Mouse (Mus musculus): ENCODE results near the gene Gpr146. TPM values are rescaled to one million over a fixed set of nuclear protein-coding genes. Genes with fewer than 3 reads are reported as not detected.
A peak's percentile ranks its signal among the peaks of the same experiment; 100 is the strongest.

The Gpr146 gene
- polyA plus RNA-seq, 1 experiment from 2014 or later: 1.8 TPM

GRCm38 (mm10) chr5:139427989-139428388 is 50.5 kb downstream of the Gpr146 start:
- Histone ChIP-seq H3K27ac (ENCODE audit: low read length) (no peak overlapping the region), H3K9ac (replicated peaks; ENCODE audit: low read depth, low read length) (no peak overlapping the region), H3K9me3 (ENCODE audit: control insufficient read depth, low read length) (no peaks in the 10 kb centered on the region), H3K27me3 (replicated peaks; ENCODE audit: control insufficient read depth, insufficient read depth, low read length) (no peaks in the 10 kb centered on the region), H3K4me1 (replicated peaks; ENCODE audit: control insufficient read depth, insufficient read depth, low read length) (peaks cover 50% of the 10 kb centered on the region), H3K4me2 (ENCODE audit: low read length) (no peak overlapping the region), H3K36me3 (ENCODE audit: control insufficient read depth, insufficient read depth) (no peaks in the 10 kb centered on the region), H3K4me3 (replicated peaks; ENCODE audit: low read length) (no peak overlapping the region)
- no peak for ATAC-seq
- 57% methylated on average over 9 of the region's 9 CpGs for WGBS

- H3K4me1 ChIP-seq (replicated peaks; ENCODE audit: control insufficient read depth, insufficient read depth, low read length): peaks cover 54% of the 10 kb centered on the region
- H3K27ac ChIP-seq (ENCODE audit: low read length): peak overlapping the region; percentile 17; the same call in 1 of the 2 replicates
- H3K9ac ChIP-seq (replicated peaks; ENCODE audit: low read depth, low read length): 0 out of 2 replicates have a peak overlapping the region, but pooled peaks have one; percentile 15
- H3K4me2 ChIP-seq (ENCODE audit: low read length): no peak overlapping the region
- no peaks in the 10 kb centered on the region for H3K36me3 ChIP-seq (ENCODE audit: control insufficient read depth, insufficient read depth)
- no peaks in the 10 kb centered on the region for H3K9me3 ChIP-seq (ENCODE audit: control insufficient read depth, low read length)
- 23% methylated on average over 11 of the region's 12 CpGs for WGBS
- no peak overlapping the region for H3K4me3 ChIP-seq (replicated peaks; ENCODE audit: low read length)
- peak; percentile 23 for ATAC-seq
- no peaks in the 10 kb centered on the region for H3K27me3 ChIP-seq (replicated peaks; ENCODE audit: control insufficient read depth, insufficient read depth, low read length)
These were observed 52.4 kb downstream of the Gpr146 start for GRCm38 (mm10) chr5:139429818-139430341.

- H3K27ac ChIP-seq (ENCODE audit: low read length): no peak overlapping the region
- no peak overlapping the region for H3K9ac ChIP-seq (replicated peaks; ENCODE audit: low read depth, low read length)
- H3K4me1 ChIP-seq (replicated peaks; ENCODE audit: control insufficient read depth, insufficient read depth, low read length): peaks cover 66% of the 10 kb centered on the region
- 14% methylated on average over 6 of the region's 6 CpGs for WGBS
- no peak for ATAC-seq
- H3K27me3 ChIP-seq (replicated peaks; ENCODE audit: control insufficient read depth, insufficient read depth, low read length): no peaks in the 10 kb centered on the region
- no peaks in the 10 kb centered on the region for H3K9me3 ChIP-seq (ENCODE audit: control insufficient read depth, low read length)
- H3K4me2 ChIP-seq (ENCODE audit: low read length): no peak overlapping the region
- H3K4me3 ChIP-seq (replicated peaks; ENCODE audit: low read length): no peak overlapping the region
- H3K36me3 ChIP-seq (ENCODE audit: control insufficient read depth, insufficient read depth): no peaks in the 10 kb centered on the region
These were observed 54.8 kb downstream of the Gpr146 start for GRCm38 (mm10) chr5:139432333-139432732.

- no peaks in the 10 kb centered on the region for H3K9me3 ChIP-seq (ENCODE audit: control insufficient read depth, low read length)
- H3K27ac ChIP-seq (ENCODE audit: low read length): no peak overlapping the region
- ATAC-seq: no peak
- H3K9ac ChIP-seq (replicated peaks; ENCODE audit: low read depth, low read length): no peak overlapping the region
- H3K36me3 ChIP-seq (ENCODE audit: control insufficient read depth, insufficient read depth): no peaks in the 10 kb centered on the region
- no peak overlapping the region for H3K4me2 ChIP-seq (ENCODE audit: low read length)
- 39% methylated on average over 7 of the region's 7 CpGs for WGBS
- H3K4me1 ChIP-seq (replicated peaks; ENCODE audit: control insufficient read depth, insufficient read depth, low read length): peaks cover 64% of the 10 kb centered on the region
- H3K4me3 ChIP-seq (replicated peaks; ENCODE audit: low read length): no peak overlapping the region
- H3K27me3 ChIP-seq (replicated peaks; ENCODE audit: control insufficient read depth, insufficient read depth, low read length): no peaks in the 10 kb centered on the region
These were observed 55.4 kb downstream of the Gpr146 start for GRCm38 (mm10) chr5:139432747-139433508.

- 73% methylated on average over 9 of the region's 9 CpGs for WGBS
- peaks cover 65% of the 10 kb centered on the region for H3K4me1 ChIP-seq (replicated peaks; ENCODE audit: control insufficient read depth, insufficient read depth, low read length)
- no peak overlapping the region for H3K9ac ChIP-seq (replicated peaks; ENCODE audit: low read depth, low read length)
- H3K9me3 ChIP-seq (ENCODE audit: control insufficient read depth, low read length): no peaks in the 10 kb centered on the region
- no peak for ATAC-seq
- no peak overlapping the region for H3K4me2 ChIP-seq (ENCODE audit: low read length)
- peak overlapping the region; percentile 9; the same call in 1 of the 2 replicates for H3K27ac ChIP-seq (ENCODE audit: low read length)
- H3K27me3 ChIP-seq (replicated peaks; ENCODE audit: control insufficient read depth, insufficient read depth, low read length): no peaks in the 10 kb centered on the region
- no peak overlapping the region for H3K4me3 ChIP-seq (replicated peaks; ENCODE audit: low read length)
- no peaks in the 10 kb centered on the region for H3K36me3 ChIP-seq (ENCODE audit: control insufficient read depth, insufficient read depth)
These were observed 56.5 kb downstream of the Gpr146 start for GRCm38 (mm10) chr5:139433842-139434568.

GRCm38 (mm10) chr5:139434940-139435339 is 57.4 kb downstream of the Gpr146 start:
- Histone ChIP-seq H3K27me3 (replicated peaks; ENCODE audit: control insufficient read depth, insufficient read depth, low read length) (no peaks in the 10 kb centered on the region), H3K27ac (ENCODE audit: low read length) (peak overlapping the region; percentile 9), H3K9me3 (ENCODE audit: control insufficient read depth, low read length) (no peaks in the 10 kb centered on the region), H3K9ac (replicated peaks; ENCODE audit: low read depth, low read length) (no peak overlapping the region), H3K36me3 (ENCODE audit: control insufficient read depth, insufficient read depth) (no peaks in the 10 kb centered on the region), H3K4me2 (ENCODE audit: low read length) (no peak overlapping the region), H3K4me3 (replicated peaks; ENCODE audit: low read length) (no peak overlapping the region), H3K4me1 (replicated peaks; ENCODE audit: control insufficient read depth, insufficient read depth, low read length) (peaks cover 56% of the 10 kb centered on the region)
- WGBS: 11% methylated on average over 8 of the region's 8 CpGs
- peak; percentile 80 for ATAC-seq

- no peak for ATAC-seq
- no peaks in the 10 kb centered on the region for H3K36me3 ChIP-seq (ENCODE audit: control insufficient read depth, insufficient read depth)
- no peak overlapping the region for H3K4me3 ChIP-seq (replicated peaks; ENCODE audit: low read length)
- no peaks in the 10 kb centered on the region for H3K27me3 ChIP-seq (replicated peaks; ENCODE audit: control insufficient read depth, insufficient read depth, low read length)
- H3K9me3 ChIP-seq (ENCODE audit: control insufficient read depth, low read length): no peaks in the 10 kb centered on the region
- 93% methylated on average over 4 of the region's 4 CpGs for WGBS
- peaks cover 44% of the 10 kb centered on the region for H3K4me1 ChIP-seq (replicated peaks; ENCODE audit: control insufficient read depth, insufficient read depth, low read length)
- no peak overlapping the region for H3K9ac ChIP-seq (replicated peaks; ENCODE audit: low read depth, low read length)
- no peak overlapping the region for H3K27ac ChIP-seq (ENCODE audit: low read length)
- no peak overlapping the region for H3K4me2 ChIP-seq (ENCODE audit: low read length)
These were observed 60.3 kb downstream of the Gpr146 start for GRCm38 (mm10) chr5:139437769-139438168.

- Histone ChIP-seq H3K36me3 (ENCODE audit: control insufficient read depth, insufficient read depth) (no peaks in the 10 kb centered on the region), H3K9me3 (ENCODE audit: control insufficient read depth, low read length) (no peaks in the 10 kb centered on the region), H3K27me3 (replicated peaks; ENCODE audit: control insufficient read depth, insufficient read depth, low read length) (no peaks in the 10 kb centered on the region), H3K4me2 (ENCODE audit: low read length) (no peak overlapping the region), H3K4me1 (replicated peaks; ENCODE audit: control insufficient read depth, insufficient read depth, low read length) (peaks cover 43% of the 10 kb centered on the region), H3K27ac (ENCODE audit: low read length) (no peak overlapping the region), H3K4me3 (replicated peaks; ENCODE audit: low read length) (no peak overlapping the region), H3K9ac (replicated peaks; ENCODE audit: low read depth, low read length) (no peak overlapping the region)
- 0 out of 2 replicates have a peak, but pooled peaks have one; percentile 35 for ATAC-seq
- WGBS: 37% methylated on average over 12 of the region's 12 CpGs
These were observed 60.9 kb downstream of the Gpr146 start for GRCm38 (mm10) chr5:139438440-139438839.

GRCm38 (mm10) chr5:139440451-139440850 is 63.0 kb downstream of the Gpr146 start:
- Histone ChIP-seq H3K4me1 (replicated peaks; ENCODE audit: control insufficient read depth, insufficient read depth, low read length) (peaks cover 28% of the 10 kb centered on the region), H3K4me3 (replicated peaks; ENCODE audit: low read length) (no peak overlapping the region), H3K9ac (replicated peaks; ENCODE audit: low read depth, low read length) (no peak overlapping the region), H3K9me3 (ENCODE audit: control insufficient read depth, low read length) (no peaks in the 10 kb centered on the region), H3K4me2 (ENCODE audit: low read length) (no peak overlapping the region), H3K36me3 (ENCODE audit: control insufficient read depth, insufficient read depth) (no peaks in the 10 kb centered on the region), H3K27ac (ENCODE audit: low read length) (no peak overlapping the region), H3K27me3 (replicated peaks; ENCODE audit: control insufficient read depth, insufficient read depth, low read length) (no peaks in the 10 kb centered on the region)
- 60% methylated on average over 5 of the region's 5 CpGs for WGBS
- no peak for ATAC-seq

All from forebrain, embryonic 16.5 days (tissue).